Comparison of ENCODE assay signal across 8 mouse cellular contexts in the genomic region with DNA sequence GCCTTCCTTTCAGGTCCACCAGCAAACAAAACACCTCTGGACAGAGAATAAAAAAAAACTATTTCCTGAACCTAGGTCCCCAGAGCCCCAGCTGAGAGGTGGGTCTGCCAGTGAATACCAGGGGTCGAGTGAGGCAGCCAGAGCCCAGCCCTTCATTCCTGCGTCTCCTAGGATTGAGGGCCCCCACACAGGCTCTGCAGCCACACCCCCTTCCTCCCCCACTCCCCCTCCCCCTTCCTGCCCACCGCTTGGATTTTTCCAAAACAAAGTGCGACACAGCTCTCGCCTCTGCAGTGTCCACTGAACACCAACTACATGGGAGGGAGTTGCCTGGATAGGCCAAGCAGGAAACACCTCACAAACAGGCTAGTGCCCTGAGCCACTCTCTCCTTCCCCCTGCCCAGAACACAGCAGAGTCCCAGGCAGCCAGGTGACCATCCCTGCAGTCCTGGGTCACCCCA.
DNase-seq lines count a peak whose midpoint lies in the region; ATAC-seq and TF ChIP-seq lines count a peak whose summit lies in the region.

No protein-coding gene starts in this region.

- no peak for DNase-seq in spleen, adult 2 months (ENCODE audit: low read depth in 1 of 2, low spot score in 2 of 2)
- DNase-seq in spleen, postnatal 4 days (ENCODE audit: low spot score in 2 of 2): no peak
- peak; percentile 67 for DNase-seq in limb, embryonic 10.5 days (ENCODE audit: low spot score)
- peak; percentile 35 for DNase-seq in neural tube, embryonic 10.5 days (ENCODE audit: extremely low spot score, low spot score)
- no peak for DNase-seq in thymus, adult 18-20 months
- DNase-seq in cerebellum, postnatal 36 days: no peak
- DNase-seq in gastrocnemius, postnatal 4 days (ENCODE audit: low spot score in 2 of 2): no peak

- peak overlapping the region; percentile 72 for H3K9ac ChIP-seq in heart, embryonic 13.5 days

- H3K27me3 ChIP-seq in spleen, adult 2 months (ENCODE audit: control insufficient read depth, insufficient read depth, low read length): no peaks in the 10 kb centered on the region
- H3K27me3 ChIP-seq in heart, embryonic 13.5 days (replicated peaks): no peaks in the 10 kb centered on the region
- no peaks in the 10 kb centered on the region for H3K27me3 ChIP-seq in limb, embryonic 10.5 days (ENCODE audit: low read depth, poor library complexity, severe bottlenecking)

- H3K4me3 ChIP-seq in spleen, adult 2 months (ENCODE audit: extremely low read depth, insufficient read depth, insufficient read length): no peak overlapping the region
- H3K4me3 ChIP-seq in heart, embryonic 13.5 days: no peak overlapping the region
- peak overlapping the region; percentile 7; the same call in 1 of the 2 replicates for H3K4me3 ChIP-seq in limb, embryonic 10.5 days

- no peak for TF ChIP-seq POLR2A in spleen, adult 2 months (IDR thresholded peaks at IDR 0.05; ENCODE audit: low read depth, low read length)

- H3K36me3 ChIP-seq in spleen, adult 2 months (ENCODE audit: control insufficient read depth, insufficient read depth, low read length): no peaks in the 10 kb centered on the region
- H3K36me3 ChIP-seq in heart, embryonic 13.5 days: peaks cover 34% of the 10 kb centered on the region
- peaks cover 60% of the 10 kb centered on the region for H3K36me3 ChIP-seq in limb, embryonic 10.5 days

- no peaks in the 10 kb centered on the region for H3K4me1 ChIP-seq in spleen, adult 2 months (ENCODE audit: control insufficient read depth, insufficient read depth, insufficient read length)
- peaks cover 100% of the 10 kb centered on the region for H3K4me1 ChIP-seq in heart, embryonic 13.5 days
- peaks cover 52% of the 10 kb centered on the region for H3K4me1 ChIP-seq in limb, embryonic 10.5 days

- H3K4me2 ChIP-seq in heart, embryonic 13.5 days: peak overlapping the region; percentile 33

- no peaks in the 10 kb centered on the region for H3K9me3 ChIP-seq in heart, embryonic 13.5 days
- no peaks in the 10 kb centered on the region for H3K9me3 ChIP-seq in limb, embryonic 10.5 days (replicated peaks)

- peak; percentile 2; the same call in 1 of the 2 replicates for ATAC-seq in heart, embryonic 13.5 days (ENCODE audit: extremely low read depth, insufficient number of reproducible peaks, low FRiP score, low TSS enrichment)

- 32% methylated on average over 5 of the region's 5 CpGs for WGBS in spleen, adult 2 months
- WGBS in heart, embryonic 13.5 days: 8% methylated on average over 5 of the region's 5 CpGs
- WGBS in limb, embryonic 10.5 days: 7% methylated on average over 5 of the region's 5 CpGs

- H3K27ac ChIP-seq in spleen, adult 2 months (ENCODE audit: insufficient read depth, low read length): peak overlapping the region; percentile 60
- peak overlapping the region; percentile 98 for H3K27ac ChIP-seq in heart, embryonic 13.5 days (replicated peaks)
- H3K27ac ChIP-seq in limb, embryonic 10.5 days: peak overlapping the region; percentile 87

- TF ChIP-seq CTCF in spleen, adult 2 months (IDR thresholded peaks at IDR 0.05; ENCODE audit: extremely low read depth, insufficient read depth, insufficient read length, insufficient replicate concordance): no peak

Comparison
In these comparisons a context has a peak if more than half of its experiments do, and no peak if none do; other contexts are left out.
1. DNase-seq: peak in limb, embryonic 10.5 days (single experiment) and neural tube, embryonic 10.5 days (single experiment); none in spleen, adult 2 months (0 of 2), spleen, postnatal 4 days (0 of 2), thymus, adult 18-20 months (0 of 2), cerebellum, postnatal 36 days (0 of 2) and gastrocnemius, postnatal 4 days (0 of 2).
2. Peak in every context shown above with its lines, with median percentiles within 50 percentile points of each other: H3K27ac ChIP-seq.